Mouse (Mus musculus) spleen, postnatal 36 days (tissue): ENCODE measurements around the gene Kcnip4.

Experiments
- DNase-seq, 2 experiments: peaks; one replicate each; pipeline ENCODE4 v3.0.0; 2022; ENCODE audit warnings: low spot score in 2 of 2, mixed read lengths in 1 of 2

The Kcnip4 gene

GRCm38 (mm10) chr5:48890216-48890615, 634.5 kb downstream of the Kcnip4 start:
- no peak for DNase-seq

DNA sequence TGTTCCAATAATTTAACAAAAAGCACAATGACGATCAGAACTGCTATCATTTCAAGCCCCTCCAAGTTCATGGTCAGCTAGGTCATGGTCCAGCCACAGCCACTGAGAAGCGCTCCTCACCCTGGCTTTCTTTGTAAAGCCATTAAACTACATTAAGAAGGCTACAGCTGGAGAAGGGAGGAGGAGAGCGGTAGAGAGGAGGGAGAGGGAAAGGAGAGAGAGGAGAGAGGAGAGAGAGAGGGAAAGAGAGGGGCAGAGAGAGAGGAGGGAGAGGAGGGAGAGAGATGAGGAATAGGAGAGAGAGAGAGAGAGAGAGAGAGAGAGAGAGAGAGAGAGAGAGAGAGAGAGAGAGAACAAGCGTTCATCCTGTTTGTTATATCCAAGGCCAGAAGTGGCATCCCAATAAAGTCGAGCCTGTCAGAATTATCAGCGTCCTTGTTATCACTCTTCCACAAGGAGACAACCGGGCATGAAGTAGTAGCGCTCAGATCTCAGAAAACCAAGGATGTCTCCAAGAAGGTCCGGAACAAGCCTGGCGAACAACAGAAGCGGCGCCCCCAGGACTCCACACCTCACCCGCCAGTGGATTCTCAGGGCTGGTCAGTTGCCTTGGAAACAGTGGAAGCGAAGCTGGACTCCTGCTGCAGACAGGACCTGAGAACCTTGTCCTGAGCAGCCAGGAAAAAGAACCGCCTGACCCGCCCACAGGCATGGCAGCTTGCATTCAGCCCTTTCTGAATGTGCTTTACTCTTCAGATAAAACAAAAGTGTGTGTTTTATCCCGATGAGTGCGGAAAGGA, 635.1 kb downstream of the Kcnip4 start:
- no peak for DNase-seq

DNA sequence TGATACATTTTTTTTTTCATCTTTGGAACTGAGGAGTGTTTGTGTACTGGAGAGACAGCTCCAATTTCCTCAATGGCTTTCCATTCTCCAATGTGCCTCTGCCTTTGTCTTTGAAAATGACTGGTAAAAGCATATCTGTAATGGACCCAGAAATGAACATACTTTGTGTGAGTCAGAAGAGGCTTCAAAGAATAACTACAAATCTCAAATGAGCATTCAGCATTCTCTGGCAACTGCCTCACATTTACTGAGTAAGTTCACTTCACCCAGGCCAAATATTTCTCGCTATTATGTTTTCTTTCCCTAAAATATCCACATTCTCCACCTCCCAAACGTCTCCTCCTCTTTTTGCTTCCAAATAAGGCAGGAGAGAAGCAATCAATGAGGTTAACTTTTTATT, 646.6 kb downstream of the Kcnip4 start:
- no peak for DNase-seq

DNA sequence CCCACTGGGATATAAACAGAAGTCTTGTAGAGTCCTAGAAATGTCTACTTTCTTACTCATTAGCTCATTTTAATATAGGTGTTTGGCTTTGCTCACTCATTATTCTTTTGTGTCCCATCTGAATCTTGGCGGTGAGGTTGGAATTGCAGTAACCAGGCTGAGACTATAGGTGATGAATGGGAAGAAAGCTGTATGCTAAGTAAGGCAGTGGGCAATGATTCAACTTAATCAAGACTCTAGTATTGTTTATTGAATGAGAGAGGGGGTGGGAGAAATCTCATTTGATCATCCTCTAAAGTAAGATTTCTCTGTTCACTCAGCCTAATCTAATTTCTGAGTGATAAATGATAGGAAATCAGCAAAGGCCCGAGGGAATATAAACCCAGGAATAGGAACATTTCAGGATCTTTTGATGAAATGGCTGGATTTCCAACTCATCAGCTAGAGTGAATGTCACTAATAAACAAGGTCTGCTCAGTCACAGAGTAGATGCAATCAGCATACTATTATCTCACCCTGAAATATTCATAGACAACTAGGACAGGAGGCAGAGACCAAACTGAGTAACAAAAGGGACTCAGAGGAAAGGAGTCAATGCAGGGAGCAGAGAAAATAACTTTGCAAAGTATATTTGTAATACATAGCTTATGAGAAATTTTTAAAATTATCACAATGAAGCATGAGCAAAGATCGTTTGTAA, 660.3 kb downstream of the Kcnip4 start:
- no peak for DNase-seq

- DNase-seq: no peak
Measured at GRCm38 (mm10) chr5:48840971-48841370, 683.7 kb downstream of the Kcnip4 start.

- no peak for DNase-seq
Measured at GRCm38 (mm10) chr5:48795526-48795925, 729.2 kb downstream of the Kcnip4 start.

DNA sequence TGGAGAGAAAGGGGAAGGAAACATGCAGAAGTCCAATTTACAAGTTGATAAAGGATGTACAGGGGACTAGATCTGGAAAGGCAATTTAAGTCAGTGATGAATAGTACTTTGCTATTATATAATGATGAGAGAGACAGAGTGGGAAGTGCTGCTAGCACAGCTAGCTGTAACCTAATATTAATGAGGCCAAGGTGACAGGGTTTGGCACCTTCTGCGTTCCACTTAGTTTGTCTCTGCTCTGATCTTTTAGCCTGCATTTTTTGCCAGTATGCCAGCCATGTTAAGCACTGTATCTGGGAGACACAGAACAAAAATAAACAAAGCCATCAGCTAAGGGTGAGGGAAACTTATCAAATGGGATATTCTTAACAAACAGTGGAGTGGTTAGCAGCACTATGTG, 745.3 kb downstream of the Kcnip4 start:
- DNase-seq: no peak

- no peak for DNase-seq
Measured at GRCm38 (mm10) chr5:48748613-48749012, 776.1 kb downstream of the Kcnip4 start.

DNA sequence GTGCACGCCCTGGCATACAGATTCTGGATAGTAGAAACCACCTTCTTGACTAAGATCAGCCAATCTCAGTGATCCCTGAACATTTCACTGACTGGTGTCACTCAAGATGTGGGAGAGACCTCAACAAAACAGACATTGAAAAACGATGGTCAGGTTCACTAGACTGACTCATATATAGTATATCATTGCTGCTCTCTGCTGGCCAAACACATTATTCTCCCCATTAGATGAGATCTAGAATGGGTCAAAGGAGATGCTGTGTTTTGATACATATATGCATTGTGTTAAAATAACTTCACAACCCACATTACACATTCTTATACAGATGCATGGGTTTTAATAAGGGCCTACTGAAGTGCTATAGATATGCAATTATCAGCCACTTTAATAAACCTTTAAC, 787.1 kb downstream of the Kcnip4 start:
- DNase-seq: no peak

- no peak for DNase-seq
Measured at GRCm38 (mm10) chr5:48718166-48718565, 806.5 kb downstream of the Kcnip4 start.

DNA sequence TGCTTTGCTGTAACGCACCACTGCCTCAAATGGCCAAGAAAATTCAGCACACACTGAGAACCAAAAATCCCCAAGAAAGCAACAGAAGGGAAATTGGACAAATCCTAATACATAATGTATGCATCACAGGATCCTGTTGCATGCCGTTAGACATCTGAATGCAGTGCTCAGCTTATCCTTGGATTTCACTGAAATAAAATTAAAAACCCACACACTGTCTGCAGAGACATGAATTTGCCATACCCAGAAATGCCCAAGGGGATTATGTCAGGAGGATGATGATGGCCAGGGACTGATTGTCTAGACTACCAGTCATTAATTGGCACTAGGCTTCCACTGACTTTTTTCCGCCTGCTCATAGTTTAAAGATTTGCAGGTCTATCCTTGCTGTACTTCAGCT, 818.7 kb downstream of the Kcnip4 start:
- DNase-seq: no peak

DNA sequence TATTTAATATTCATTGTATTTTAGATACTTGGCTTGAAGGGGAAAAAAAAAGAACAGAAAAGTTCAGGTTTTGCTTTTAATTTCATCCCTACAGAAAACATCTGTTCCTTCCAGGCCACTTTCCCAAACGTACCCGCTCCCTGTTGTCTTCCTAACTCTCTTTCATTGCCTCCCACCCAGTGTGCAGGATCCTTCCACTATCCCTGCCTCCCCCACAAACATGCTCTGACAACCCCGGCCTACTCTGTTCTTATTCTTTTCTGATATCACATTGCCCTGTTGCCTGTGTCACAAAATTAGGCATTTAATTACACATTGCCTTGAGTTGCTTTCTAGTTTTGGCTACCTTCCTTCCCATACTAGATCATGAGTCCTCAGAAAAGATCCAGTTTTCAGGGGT, 837.6 kb downstream of the Kcnip4 start:
- DNase-seq: no peak

- DNase-seq: no peak
Measured at GRCm38 (mm10) chr5:48679733-48680595, 844.7 kb downstream of the Kcnip4 start.

DNA sequence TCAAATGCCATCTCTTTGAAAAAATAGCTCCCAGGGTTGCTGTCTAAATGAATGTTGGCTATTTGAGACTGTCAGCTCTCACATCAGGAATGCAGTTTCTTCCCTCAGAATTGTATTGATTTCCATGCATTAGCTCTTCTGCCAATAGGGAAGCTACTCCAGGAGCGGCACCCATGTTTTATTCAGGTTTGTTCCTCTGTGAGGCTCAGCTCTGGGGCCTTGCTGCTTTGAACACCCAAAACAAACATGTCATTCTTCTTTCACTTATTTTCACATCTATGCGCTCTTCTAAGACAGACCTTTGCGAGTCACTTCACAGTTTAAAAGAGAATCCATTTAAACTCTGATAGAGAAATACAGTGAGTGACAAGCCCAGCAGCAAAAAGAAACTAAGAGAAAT, 862.2 kb downstream of the Kcnip4 start:
- no peak for DNase-seq

DNA sequence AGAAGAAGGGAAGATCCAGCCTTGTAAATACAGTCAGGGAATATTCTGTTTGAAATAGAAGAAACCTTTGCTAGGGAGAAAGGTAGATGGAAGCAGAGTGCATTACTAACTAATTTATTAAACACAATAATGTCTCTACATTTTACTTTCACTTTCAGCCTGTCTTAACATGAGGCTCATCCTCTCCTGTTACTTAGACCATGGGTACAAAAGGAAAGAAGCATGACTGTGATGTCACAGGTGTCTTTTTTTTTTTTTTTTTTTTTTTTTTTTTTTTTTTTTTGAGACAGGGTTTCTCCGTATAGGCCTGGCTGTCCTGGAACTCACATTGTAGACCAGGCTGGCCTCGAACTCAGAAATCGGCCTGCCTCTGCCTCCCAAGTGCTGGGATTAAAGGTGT, 864.7 kb downstream of the Kcnip4 start:
- no peak for DNase-seq

DNA sequence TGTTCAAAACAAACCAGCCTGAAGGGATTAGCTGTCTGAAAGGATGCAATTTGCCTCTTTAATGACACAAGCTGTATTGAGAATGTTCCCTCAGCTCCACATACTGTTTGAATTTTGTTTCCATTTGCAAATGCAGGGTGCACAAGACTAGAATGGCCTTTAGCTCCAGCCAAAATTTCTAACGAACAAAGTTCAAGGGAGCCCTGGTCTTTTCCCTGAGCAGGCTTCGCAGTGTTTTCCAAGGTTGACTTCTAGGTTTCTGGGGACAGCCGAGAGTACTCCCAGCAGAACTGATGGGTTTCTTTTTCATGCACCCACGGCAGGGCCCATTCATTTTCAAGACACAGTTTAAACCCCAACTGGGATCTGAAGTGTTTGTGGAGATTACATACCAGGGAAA, 874.2 kb downstream of the Kcnip4 start:
- DNase-seq: no peak

GRCm38 (mm10) chr5:48636675-48637074, 888.0 kb downstream of the Kcnip4 start:
- no peak for DNase-seq

DNA sequence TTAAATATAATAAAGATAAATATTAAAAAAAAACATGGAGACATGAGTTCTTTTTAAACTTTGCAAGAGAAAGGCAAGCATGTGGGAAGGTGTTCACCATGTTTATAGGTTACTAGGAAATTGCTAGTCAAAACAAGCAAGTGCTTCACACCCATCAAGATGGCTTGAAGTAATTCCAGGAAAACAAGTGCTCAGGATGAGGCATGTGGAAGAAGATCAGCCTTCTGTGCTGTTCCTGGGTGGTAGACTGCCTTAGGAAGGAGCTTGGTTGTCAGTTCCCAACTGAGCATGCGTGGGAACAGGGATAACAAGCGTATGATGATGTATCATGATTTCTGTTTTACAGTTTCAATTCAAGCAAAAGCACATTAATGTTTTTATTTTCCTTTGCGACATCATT, 891.1 kb downstream of the Kcnip4 start:
- no peak for DNase-seq

GRCm38 (mm10) chr5:48623370-48623769, 901.3 kb downstream of the Kcnip4 start:
- no peak for DNase-seq

- DNase-seq: no peak
Measured at GRCm38 (mm10) chr5:48606916-48607315, 917.8 kb downstream of the Kcnip4 start.

DNA sequence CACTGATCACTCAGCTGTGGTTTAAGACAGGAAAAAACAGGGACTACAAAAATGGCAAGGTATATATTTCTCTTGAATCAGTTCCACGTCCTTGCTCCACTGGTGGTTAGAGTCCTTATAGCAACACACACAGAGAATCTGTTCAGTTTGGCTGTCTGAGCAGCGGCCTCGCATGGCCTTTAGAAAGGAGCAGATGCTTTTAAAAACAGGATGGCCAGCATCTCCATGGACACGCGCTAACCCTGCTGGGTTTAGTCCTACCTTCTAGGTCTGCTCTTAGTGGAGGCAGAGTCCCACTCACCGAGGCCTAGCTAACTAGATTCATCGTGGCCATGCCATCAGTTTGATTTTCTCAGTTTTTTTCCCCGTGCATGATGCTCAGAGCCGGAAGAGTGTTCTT, 918.4 kb downstream of the Kcnip4 start:
- DNase-seq: no peak

DNA sequence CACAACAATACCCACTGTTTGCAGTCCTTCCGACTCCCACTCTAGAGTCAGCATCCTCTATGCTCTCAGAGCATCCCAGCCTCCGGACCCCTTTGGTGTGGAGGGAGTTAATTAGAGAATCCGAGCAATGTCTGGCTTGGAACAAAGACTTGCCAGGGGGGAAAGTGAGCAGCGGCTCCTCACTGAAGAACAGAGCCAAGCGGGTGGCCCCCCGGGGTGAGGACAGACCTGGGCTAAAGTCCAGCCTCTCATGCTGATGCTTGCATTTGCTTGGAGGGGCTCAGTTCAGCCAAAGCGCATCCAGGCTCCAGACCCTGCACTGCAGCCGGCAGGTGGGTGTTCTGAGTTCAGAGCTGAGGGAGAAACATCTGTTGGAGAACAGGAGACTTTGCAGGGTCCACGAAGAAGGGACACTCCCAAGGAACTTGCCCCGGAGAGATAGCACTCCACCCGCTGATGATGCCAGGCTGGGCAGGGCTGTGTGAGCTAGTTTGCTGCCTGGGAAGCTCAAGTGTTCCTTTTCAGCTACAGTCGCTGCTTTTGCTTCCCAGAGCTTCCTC, 925.1 kb downstream of the Kcnip4 start:
- no peak for DNase-seq
